Mouse (Mus musculus) ES-Bruce4 (cell line): ENCODE data around the gene Taar7f. TPM values are rescaled to one million over a fixed set of nuclear protein-coding genes. Genes with fewer than 3 reads are reported as not detected.
"Not testable (repeated sequence)": the region's sequence is repeated elsewhere in the genome, so short reads cannot be mapped to it uniquely, and the experiment has no call there.

Experiments used
- H3K27ac ChIP-seq: 2 replicates; pipeline ENCODE4 v1.5.1; 2012; ENCODE audit warnings: low read length, inconsistent platforms; ENCODE audit not compliant: insufficient read depth
- H3K27me3 ChIP-seq: 2 replicates; pipeline ENCODE4 v1.6.1; 2012; ENCODE audit warnings: mild to moderate bottlenecking, low read length, inconsistent platforms; ENCODE audit not compliant: control insufficient read depth, poor library complexity, insufficient read depth, severe bottlenecking
- H3K36me3 ChIP-seq: 2 replicates; pipeline ENCODE4 v1.6.1; 2012; ENCODE audit warnings: inconsistent platforms, mild to moderate bottlenecking, low read length, moderate library complexity; ENCODE audit not compliant: control insufficient read depth, poor library complexity, insufficient read depth, severe bottlenecking
- H3K4me1 ChIP-seq: one replicate; pipeline ENCODE4 v1.8.1; 2011; ENCODE audit warnings: low read length; ENCODE audit not compliant: control insufficient read depth, insufficient read depth
- H3K4me3 ChIP-seq: 2 replicates; pipeline ENCODE4 v1.5.1; 2011; ENCODE audit warnings: low read depth, mild to moderate bottlenecking, low read length
- H3K9ac ChIP-seq: 2 replicates; pipeline ENCODE4 v1.6.1; 2012; ENCODE audit warnings: low read depth, mild to moderate bottlenecking, inconsistent platforms; ENCODE audit not compliant: poor library complexity, severe bottlenecking
- H3K9me3 ChIP-seq: replicated peaks from 2 replicates; pipeline ENCODE4 v1.6.1; 2012; ENCODE audit warnings: mild to moderate bottlenecking, low read length, inconsistent platforms; ENCODE audit not compliant: control insufficient read depth, poor library complexity, insufficient read depth, severe bottlenecking
- CTCF ChIP-seq: IDR thresholded peaks from one replicate; pipeline ENCODE4 v1.8.1; 2011; ENCODE audit warnings: low read depth, low read length
- EP300 ChIP-seq: IDR thresholded peaks from 2 replicates; pipeline ENCODE4 v1.6.1; 2011; ENCODE audit warnings: low read depth, low read length; ENCODE audit not compliant: insufficient read depth
- POLR2A ChIP-seq: IDR thresholded peaks from one replicate; pipeline ENCODE4 v1.8.1; 2011; ENCODE audit warnings: low read length; ENCODE audit not compliant: insufficient read depth
- polyA plus RNA-seq: library from polyadenylated mRNA; stranded (reverse); fragments of >200 nt; gene quantifications from 2 replicates; pipeline ENCODE4 v1.2.4, GENCODE M21; 2011; ENCODE audit warnings: low read depth; ENCODE audit not compliant: missing spikeins, insufficient read depth, insufficient read length

Taar7f gene
- polyA plus RNA-seq, 1 experiment, result not detected

- Histone ChIP-seq H3K4me3 (no peak overlapping the region), H3K9ac (no peak overlapping the region), H3K4me1 (no peaks in the 10 kb centered on the region), H3K36me3 (no peaks in the 10 kb centered on the region), H3K9me3 (no peaks in the 10 kb centered on the region), H3K27ac (no peak overlapping the region), H3K27me3 (no peaks in the 10 kb centered on the region)
- no peak for TF ChIP-seq EP300
- no peak for TF ChIP-seq POLR2A
- no peak for TF ChIP-seq CTCF
Observed at GRCm38 (mm10) chr10:24031347-24031746, 18.0 kb upstream of the Taar7f start.

DNA sequence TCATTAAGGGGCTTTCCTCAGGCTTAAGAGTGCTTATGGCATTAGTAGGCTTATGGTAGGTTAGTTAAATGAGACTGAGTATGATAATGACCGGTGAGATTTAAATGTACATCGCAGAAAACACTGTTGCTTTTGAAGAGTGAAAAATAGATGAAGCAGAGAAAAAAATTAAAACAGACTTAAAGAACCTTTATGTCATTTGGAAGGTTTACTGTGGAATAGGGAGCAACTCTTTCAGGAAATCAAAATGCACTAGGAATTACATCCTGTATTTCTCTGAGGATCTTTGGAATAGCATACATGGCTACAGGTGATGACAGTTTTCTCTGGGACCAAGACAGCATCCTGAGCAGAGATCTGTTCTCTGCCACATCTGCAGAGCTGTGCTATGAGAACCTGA is 12.0 kb upstream of the Taar7f start, which contains the start of gene Taar7e:
Gene Taar7e, plus strand, starts transcription at position 301 of the 400 bp plus-strand sequence.
- no peak for TF ChIP-seq POLR2A
- no peak for TF ChIP-seq EP300
- TF ChIP-seq CTCF, result no peak
- no peaks in the 10 kb centered on the region for H3K36me3 ChIP-seq
- no peak within 1 kb of the TSS for H3K4me3 ChIP-seq
- H3K4me1 ChIP-seq, result no peaks in the 10 kb centered on the region
- H3K27me3 ChIP-seq, result no peaks in the 10 kb centered on the region
- no peak within 1 kb of the TSS for H3K27ac ChIP-seq
- no peaks in the 10 kb centered on the region for H3K9me3 ChIP-seq
- H3K9ac ChIP-seq, result no peak within 1 kb of the TSS

DNA sequence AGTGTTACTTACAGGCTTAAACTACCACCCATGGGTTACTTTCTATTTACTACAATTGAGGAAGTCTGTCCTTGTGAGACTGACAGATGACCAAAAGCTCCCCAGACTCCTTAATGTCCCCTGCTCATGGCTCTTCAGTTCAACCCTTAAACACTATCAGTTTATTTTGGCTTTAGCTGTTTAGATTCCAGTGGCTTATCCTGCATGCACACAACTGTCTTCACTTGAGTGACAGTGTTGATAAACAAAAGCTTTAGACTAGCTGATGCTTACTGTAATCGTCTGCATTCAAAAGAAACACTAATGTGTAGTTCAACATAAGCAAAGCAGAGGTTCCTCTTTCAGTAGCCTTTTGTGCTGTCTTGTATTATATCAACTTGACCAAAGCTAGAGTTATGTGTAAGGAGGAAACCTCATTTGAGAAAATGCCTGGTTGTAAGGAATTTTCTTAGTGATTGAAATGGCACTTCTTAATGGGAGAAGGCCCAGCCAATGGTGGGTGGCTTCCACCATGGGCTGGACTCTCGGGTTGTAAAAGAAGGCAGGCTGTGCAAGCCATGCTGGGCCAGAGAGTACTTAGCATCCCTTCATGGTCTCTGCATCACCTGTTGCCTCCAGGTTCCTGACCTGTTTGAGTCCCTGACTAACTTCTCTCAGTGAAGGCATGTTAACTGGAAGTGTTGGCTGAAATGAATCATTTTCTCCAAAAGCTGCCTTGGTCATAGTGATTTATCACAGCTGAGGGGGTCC is 9.0 kb upstream of the Taar7f start:
- no peak overlapping the region for H3K4me3 ChIP-seq
- H3K27me3 ChIP-seq, result no peaks in the 10 kb centered on the region
- no peaks in the 10 kb centered on the region for H3K36me3 ChIP-seq
- H3K9me3 ChIP-seq, result no peaks in the 10 kb centered on the region
- H3K9ac ChIP-seq, result no peak overlapping the region
- no peak overlapping the region for H3K27ac ChIP-seq
- no peaks in the 10 kb centered on the region for H3K4me1 ChIP-seq
- TF ChIP-seq EP300 (no peak), CTCF (no peak), POLR2A (no peak)

- H3K4me3 ChIP-seq, result no peak overlapping the region
- H3K27me3 ChIP-seq, result no peaks in the 10 kb centered on the region
- H3K27ac ChIP-seq, result no peak overlapping the region
- no peak overlapping the region for H3K9ac ChIP-seq
- TF ChIP-seq POLR2A (no peak), CTCF (no peak), EP300 (no peak)
- H3K4me1 ChIP-seq, result no peaks in the 10 kb centered on the region
- no peaks in the 10 kb centered on the region for H3K36me3 ChIP-seq
- H3K9me3 ChIP-seq, result no peaks in the 10 kb centered on the region
Observed at GRCm38 (mm10) chr10:24052039-24052438, 2.7 kb downstream of the Taar7f start.

DNA sequence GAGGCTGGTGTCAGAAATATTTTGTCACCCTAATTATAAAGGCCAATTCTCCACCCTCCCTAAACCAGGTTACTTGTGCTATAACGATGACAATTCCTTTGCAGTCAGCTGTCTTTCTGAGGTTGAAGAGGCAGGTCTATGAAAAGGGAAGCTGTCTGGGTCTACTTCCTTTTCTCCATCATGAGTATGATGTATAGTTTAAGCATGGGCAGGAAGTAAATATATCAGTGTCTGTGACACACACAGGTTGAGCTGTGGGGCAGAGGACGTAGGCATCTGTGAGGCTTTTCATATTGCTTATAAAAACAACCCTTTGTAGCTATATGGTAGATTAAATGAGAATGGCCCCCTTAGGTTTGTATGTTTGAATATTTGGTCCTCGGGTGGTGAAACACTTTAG is 9.7 kb downstream of the Taar7f start:
- Histone ChIP-seq H3K4me3 (no peak overlapping the region), H3K36me3 (no peaks in the 10 kb centered on the region), H3K27me3 (no peaks in the 10 kb centered on the region), H3K9ac (no peak overlapping the region), H3K9me3 (no peaks in the 10 kb centered on the region), H3K27ac (no peak overlapping the region), H3K4me1 (no peaks in the 10 kb centered on the region)
- TF ChIP-seq EP300 (no peak), POLR2A (no peak), CTCF (no peak)

- H3K4me3 ChIP-seq, H3K27ac ChIP-seq: not testable (repeated sequence)
Observed at GRCm38 (mm10) chr10:24074751-24075150, 25.4 kb downstream of the Taar7f start.

DNA sequence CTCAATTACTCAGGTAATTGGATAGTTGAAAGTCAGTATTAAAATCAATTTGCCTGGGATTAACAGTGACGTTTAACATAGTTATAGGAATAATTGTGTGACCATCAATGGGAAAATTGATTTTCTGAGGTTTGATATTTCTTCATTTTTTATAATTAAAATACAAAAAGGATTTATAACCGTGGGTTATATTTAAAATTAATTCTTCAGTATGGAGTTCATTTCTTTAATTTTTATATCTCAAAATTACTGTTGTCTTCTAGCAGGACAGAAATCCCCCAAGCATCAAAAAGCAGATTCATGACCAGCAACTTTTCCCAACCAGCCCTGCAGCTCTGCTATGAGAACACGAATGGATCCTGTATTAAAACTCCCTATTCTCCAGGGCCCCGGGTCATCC is 26.9 kb downstream of the Taar7f start, which contains the start of gene Taar8a:
Gene Taar8a, plus strand, starts transcription at position 301 of the 400 bp plus-strand sequence.
- not testable (repeated sequence) for H3K9ac ChIP-seq, H3K4me3 ChIP-seq, H3K36me3 ChIP-seq, H3K27ac ChIP-seq, H3K9me3 ChIP-seq, H3K27me3 ChIP-seq, H3K4me1 ChIP-seq

More at GRCm38 (mm10) chr10:24074751-24075150, 25.4 kb downstream of the Taar7f start:
- H3K9ac ChIP-seq, H3K9me3 ChIP-seq, H3K4me1 ChIP-seq, H3K27me3 ChIP-seq, H3K36me3 ChIP-seq: not testable (repeated sequence)
